Mouse (Mus musculus): ENCODE data around the gene Nlrp9b.
"Not testable (repeated sequence)": the region's sequence is repeated elsewhere in the genome, so short reads cannot be mapped to it uniquely, and the experiment has no call there.

Nlrp9b gene

GRCm38 (mm10) chr7:20122479-20122878 is 131.2 kb downstream of the Nlrp9b start, which contains the start of gene Gm16442:
Gene Gm16442 (minus strand): TSS chr7:20122579.
- not testable (repeated sequence) for DNase-seq (ENCODE audit: extremely low read depth, low read depth)

Measured in MEL-GATA-1-ER (cell line).